Mouse (Mus musculus): ENCODE measurements around the gene Gart.
"Not testable (repeated sequence)": the region's sequence is repeated elsewhere in the genome, so short reads cannot be mapped to it uniquely, and the experiment has no call there.

Gart gene

DNA sequence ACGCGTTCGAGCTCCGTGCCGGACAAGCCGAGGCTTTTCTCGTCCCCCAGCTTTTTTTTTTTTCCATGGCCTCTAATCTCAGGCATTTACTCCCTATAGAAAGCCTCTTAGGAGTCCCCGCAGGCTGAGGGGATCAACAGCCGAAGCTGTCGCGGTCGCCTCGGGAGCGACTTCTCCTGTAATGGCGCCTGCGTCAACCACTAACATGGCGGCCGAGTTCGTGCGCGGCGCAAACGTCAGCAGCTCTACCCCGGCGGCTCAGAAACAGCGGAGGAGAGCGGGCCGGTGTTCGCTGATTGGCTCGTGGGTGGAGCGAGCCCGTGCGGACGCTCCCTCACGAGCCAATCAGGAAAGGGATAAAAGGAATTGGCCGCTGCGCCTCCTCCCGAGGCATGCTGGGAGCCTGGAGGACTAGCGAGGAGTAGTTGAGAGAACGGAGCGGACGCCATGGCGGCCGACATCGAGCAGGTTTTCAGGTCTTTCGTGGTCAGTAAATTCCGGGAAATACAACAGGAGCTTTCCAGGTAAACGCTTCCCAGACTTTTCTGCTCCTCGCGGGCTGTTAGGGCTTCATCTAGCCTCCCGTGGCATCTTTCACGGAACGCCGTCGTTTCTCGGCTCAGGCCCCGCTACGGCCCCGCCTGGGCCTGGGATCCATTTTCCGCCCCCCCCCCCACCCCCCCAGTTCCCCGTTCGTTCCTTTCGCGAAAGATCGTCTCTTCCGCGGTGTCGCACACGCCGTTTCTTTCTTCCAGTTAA lies 888 bp upstream of the Gart start, which contains the start of gene Son:
Son (plus strand) TSS at position 46 of the 759 bp plus-strand sequence.
- DNase-seq (ENCODE audit: low spot score), result peak; percentile 98

DNA sequence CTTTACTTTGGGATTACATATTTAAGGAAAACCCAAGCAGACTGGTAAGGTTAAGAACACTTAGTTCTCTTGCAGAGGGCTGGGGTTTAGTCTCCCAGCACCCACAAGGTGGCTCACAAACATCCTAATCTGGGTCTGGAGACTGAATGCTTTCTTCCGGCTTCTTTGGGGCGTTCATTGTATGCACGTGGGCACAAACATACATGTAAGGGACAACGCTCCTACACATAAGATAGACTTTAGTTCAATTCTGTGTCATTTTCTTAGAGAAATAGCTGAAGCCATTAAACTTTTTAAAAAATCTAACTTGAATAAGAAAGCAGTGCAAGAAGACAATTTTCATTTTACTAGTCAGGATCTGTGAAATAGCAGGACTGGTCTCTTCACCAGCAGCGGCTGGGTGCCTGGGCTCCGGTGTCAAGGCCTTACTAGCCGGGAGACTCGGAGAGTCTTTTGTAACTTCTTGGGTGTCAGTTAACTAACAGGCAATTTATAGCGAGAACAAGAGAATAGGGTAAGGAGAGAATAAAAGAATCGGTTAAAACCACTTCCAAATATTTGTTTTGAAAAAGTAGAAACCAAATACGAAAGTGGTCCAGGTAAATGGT lies 653 bp downstream of the Gart start:
- DNase-seq (ENCODE audit: low spot score), result peak; percentile 71

GRCm38 (mm10) chr16:91645420-91645819 lies 1.3 kb downstream of the Gart start:
- not testable (repeated sequence) for DNase-seq (ENCODE audit: low spot score)

DNA sequence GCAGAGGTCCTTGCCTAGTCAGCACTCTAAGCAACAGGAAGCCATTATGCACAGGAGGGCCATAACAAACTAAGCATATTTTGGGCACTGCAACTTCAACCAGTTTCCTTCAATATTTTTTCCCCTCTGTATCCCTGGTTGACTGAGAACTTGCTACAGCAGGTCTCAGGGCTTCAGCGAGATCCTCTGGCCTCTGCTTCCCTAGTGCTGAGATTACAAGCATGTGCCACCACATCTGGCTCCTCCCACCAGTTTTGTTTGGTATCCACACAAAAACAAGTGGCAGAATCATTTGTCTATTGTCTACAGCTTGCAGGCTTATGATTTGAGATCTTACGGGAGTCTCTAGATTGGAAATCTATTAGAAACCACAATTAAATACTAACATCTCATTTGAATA lies 1.9 kb downstream of the Gart start:
- no peak for DNase-seq (ENCODE audit: low spot score)

- DNase-seq (ENCODE audit: low spot score), result no peak
These were observed 6.6 kb downstream of the Gart start for GRCm38 (mm10) chr16:91640171-91640570.

GRCm38 (mm10) chr16:91639636-91640035 lies 7.1 kb downstream of the Gart start:
- DNase-seq (ENCODE audit: low spot score), result no peak

DNA sequence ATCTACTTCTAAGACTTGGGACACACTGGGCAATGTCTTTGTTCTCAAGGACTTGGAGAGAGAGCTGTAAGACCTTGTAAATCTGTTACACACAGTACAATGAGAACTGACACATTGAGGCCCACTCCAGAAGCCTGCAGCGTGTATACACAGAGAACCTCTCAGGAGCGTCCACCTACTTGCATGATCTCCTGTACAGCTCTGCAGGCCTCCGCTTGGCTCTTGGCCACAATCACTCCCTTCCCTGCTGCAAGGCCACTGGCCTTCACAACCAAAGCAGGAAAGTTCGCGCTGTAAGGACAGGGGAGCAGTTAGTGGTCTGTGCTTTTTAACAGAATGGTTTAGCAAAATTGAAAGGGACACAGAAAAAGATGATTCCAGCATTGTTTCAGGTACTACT lies 7.6 kb downstream of the Gart start:
- no peak for DNase-seq (ENCODE audit: low spot score)

DNA sequence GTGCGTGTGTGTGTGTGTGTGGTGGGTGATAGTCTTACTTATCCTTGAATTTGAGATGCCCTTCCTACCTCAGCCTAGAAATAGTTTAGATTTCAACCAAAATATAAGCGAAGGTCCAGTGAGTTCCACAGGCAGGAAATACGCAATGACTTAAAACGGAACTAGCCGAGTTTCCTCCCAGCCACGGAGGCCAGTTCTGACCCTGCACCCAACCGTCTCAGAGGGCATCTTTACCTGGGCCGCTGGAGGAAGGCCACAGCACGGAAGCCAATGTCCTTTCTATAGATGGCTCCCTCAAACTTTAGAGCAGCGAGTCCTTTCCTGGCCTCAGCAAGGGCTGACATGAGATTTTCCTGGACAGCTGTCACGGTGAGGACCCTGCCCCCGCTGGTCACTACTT lies 13.1 kb downstream of the Gart start:
- DNase-seq (ENCODE audit: low spot score), result no peak

GRCm38 (mm10) chr16:91632940-91633339 lies 13.8 kb downstream of the Gart start:
- no peak for DNase-seq (ENCODE audit: low spot score)

- no peak for DNase-seq (ENCODE audit: low spot score)
These were observed 14.3 kb downstream of the Gart start for GRCm38 (mm10) chr16:91632439-91632838.

DNA sequence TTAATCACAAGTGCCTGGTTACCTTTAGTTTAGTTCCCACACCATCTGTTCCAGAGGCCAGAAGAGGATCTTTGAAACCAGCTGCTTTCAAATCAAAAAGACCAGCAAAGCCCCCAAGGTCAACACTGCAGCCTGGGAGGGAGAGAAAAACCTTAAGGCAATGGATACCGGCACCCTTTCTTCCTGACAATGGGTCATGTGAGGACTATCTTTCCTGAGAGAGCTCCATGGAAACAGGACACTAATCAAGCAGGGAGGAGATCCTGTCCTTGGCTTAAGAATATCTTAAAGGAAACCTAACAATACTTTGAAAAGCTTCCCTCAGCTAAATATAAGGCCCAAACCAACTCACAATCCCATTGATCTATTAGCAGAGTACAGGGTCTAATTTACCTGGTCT lies 16.2 kb downstream of the Gart start:
- DNase-seq (ENCODE audit: low spot score), result no peak

DNA sequence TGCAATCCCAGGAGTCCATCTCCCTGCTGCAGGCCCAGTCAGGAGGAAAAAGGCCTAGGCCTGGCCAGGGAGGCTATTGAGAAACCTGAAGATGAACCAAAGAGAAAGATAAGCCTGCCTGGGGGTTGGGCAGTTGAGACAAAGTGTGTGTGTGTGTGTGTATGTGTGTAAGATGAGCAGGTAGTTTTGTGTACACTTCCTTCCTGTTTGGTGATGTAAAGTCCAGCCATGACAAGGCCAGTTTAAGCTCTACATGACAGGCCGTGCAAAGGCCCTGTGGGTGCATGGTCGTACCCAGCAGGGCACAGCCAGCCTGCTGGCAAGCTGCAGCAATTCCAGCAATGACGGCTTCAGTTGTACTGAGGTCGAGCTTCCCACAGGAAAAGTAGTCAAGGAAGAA lies 17.0 kb downstream of the Gart start:
- DNase-seq (ENCODE audit: low spot score), result no peak

- DNase-seq (ENCODE audit: low spot score), result no peak
These were observed 18.1 kb downstream of the Gart start for GRCm38 (mm10) chr16:91628673-91629072.

DNA sequence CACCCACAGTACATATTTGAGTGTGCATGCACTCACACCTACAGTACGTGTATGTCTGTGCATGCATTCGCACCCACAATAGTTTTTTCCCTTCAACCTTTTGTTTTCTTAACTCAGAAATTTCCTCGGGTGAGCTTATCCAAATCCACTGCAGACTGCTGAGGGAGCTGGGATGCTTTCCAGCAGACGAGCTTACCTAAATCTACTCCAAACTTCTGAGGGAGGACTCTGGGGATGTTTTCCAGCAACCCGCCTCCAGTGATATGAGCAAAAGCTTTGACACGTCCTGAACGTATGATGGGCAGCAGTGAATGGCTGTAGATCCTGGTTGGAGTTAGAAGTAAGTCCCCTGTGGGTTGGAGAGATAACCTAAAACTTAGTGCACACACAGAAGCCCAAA lies 18.9 kb downstream of the Gart start:
- no peak for DNase-seq (ENCODE audit: low spot score)

DNA sequence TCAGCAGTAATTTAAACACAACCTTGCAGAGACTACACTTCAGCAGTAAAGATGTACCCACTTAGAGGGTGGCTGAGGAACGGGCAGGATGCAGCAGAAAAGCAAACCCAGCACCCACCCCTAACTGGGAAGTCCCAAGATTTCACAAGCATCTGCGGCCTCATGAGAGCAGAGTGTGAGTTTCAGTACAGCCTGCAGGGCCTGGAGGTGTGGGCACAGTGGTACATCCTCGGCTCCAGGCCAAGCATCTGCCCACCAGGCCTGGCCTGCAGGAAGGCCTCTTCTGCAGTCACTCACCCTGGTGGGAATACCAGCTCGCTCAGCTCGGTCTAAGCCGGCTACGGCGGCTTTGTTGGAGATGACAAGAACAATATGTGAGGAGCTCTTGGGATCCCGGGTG lies 23.7 kb downstream of the Gart start:
- DNase-seq (ENCODE audit: low spot score), result no peak

GRCm38 (mm10) chr16:91620991-91621390 lies 25.8 kb downstream of the Gart start:
- DNase-seq (ENCODE audit: low spot score), result no peak

DNA sequence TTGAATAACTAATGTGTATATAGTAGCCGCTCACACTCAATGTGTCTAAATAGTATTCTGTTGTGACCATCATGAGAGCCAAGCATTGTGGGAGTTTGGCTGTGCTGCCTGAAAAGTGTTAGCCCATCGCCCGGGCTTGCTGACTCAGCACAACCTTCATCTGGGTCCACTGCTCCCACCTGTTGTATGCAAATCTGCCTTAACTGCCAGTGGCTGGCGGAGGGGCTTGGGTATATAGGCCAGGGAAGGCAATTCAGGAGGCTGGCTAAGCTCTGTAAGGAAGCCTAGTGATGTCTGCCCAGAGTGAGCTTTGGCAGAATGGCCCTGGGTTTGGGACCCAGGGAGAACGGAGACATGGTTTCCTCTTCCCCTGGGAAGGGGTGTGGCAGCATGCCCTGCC lies 26.6 kb downstream of the Gart start:
- no peak for DNase-seq (ENCODE audit: low spot score)

- DNase-seq (ENCODE audit: low spot score), result peak; percentile 81
These were observed 27.9 kb downstream of the Gart start, which contains the start of gene Dnajc28 for GRCm38 (mm10) chr16:91618511-91619501. Gene Dnajc28, minus strand, starts transcription at chr16:91619026.

GRCm38 (mm10) chr16:91614552-91614951 lies 32.2 kb downstream of the Gart start:
- no peak for DNase-seq (ENCODE audit: low spot score)

GRCm38 (mm10) chr16:91612525-91612924 lies 34.2 kb downstream of the Gart start:
- no peak for DNase-seq (ENCODE audit: low spot score)

- no peak for DNase-seq (ENCODE audit: low spot score)
These were observed 35.5 kb downstream of the Gart start for GRCm38 (mm10) chr16:91611248-91611647.

- DNase-seq (ENCODE audit: low spot score), result no peak
These were observed 37.1 kb downstream of the Gart start for GRCm38 (mm10) chr16:91609501-91610245.
